Mouse (Mus musculus) liver, postnatal 0 days (tissue): Measurements from ENCODE around the gene Wdr45.

ENCODE experiments used
- CTCF ChIP-seq: sonication (generic); IDR thresholded peaks from 2 replicates; pipeline ENCODE4 v1.5.1; 2016; ENCODE audit warnings: antibody characterized with exemption, low read depth
- EP300 ChIP-seq: IDR thresholded peaks from 2 replicates; pipeline ENCODE4 v1.6.1; 2016; ENCODE audit warnings: antibody characterized with exemption, low read depth, mild to moderate bottlenecking

DNA sequence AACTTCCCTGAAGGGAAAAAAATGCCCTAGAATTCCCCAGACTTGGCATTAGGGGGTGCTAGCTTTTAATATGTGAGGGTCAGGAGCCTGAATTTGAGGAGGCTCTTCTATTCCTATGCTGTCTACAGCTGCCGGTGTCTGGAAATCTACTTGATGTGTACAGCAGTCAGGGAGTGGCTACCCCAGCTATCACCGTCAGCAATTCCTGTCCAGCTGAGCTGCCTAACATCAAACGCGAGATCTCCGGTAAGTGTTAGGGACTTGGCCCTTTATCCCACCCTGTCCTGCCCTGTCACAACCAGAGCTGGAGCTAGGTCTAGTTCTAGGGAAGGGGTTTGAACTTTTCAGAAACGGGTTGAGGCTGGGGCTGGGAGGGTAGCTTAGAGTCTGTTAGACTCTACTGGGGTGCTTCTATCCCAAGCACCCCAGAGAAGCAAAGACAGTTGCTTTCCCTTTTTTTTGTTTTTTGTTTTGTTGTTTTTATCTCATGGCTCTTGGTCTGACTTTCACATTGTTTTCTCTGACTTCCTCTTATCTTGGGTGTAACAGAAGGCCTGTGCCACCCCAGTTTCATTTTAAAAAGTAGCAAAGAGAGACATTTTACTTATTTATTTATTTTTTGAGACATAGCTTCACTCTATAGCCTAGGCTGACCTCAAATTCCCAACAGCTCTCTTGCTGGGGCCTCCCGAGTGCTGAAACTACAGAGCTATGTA lies 55.3 kb downstream of the Wdr45 start:
- no peak for TF ChIP-seq CTCF
- TF ChIP-seq EP300, result 0 out of 2 replicates have a peak, but pooled peaks have one; percentile 25
